Mouse (Mus musculus): Measurements from ENCODE around the gene Arpc3.

DNA sequence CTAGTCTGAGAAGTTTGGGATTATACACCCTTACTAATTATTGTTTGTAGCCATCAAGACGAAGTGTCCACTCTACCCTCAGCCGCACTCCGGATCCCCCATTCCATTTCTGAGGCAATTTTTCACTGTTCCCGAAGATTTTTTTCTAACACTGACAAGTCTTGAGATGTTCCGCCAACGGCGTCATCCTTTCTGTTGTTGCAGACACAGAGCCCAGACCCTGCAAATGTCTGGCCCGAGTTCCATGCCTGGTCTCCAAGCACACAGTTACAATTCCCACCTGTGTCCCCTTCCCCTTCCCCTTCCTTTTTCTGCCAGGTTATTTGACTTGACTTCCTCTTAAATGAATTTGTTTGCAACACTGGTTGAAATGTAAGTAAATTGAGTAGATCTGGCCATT lies 8.2 kb downstream of the Arpc3 start:
- TF ChIP-seq CTCF (IDR thresholded peaks at IDR 0.05; ENCODE audit: extremely low read depth, insufficient read depth, low read length) (no peak), POLR2A (IDR thresholded peaks at IDR 0.05; ENCODE audit: extremely low read depth, insufficient read depth, low read length) (no peak)

All from cortical plate, adult 2 months (tissue).